Mouse (Mus musculus): ENCODE data around the gene Taf1d.
"Not testable (repeated sequence)": the region's sequence is repeated elsewhere in the genome, so short reads cannot be mapped to it uniquely, and the experiment has no call there.

Taf1d gene

DNA sequence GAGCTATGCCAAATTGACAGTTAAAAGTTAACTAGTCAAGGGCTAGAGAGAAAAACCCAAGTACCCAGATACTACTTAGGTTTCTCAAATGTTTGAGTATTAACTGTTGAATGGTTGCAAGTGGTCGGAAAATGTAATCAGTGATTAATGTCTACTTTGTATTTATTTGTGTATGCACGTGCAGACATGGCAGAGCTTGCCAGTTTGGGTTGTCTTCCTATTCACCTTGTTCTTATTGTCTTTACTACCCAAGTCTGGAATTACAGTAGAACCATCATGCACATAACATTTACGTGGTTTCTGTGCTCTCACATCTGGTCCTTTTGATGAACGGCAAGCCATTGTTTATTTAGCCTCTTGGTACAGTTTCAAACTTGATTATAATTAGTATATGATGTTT lies 3.4 kb downstream of the Taf1d start:
- no peak for DNase-seq

GRCm38 (mm10) chr9:15310179-15310578 lies 4.2 kb downstream of the Taf1d start:
- no peak for DNase-seq

DNA sequence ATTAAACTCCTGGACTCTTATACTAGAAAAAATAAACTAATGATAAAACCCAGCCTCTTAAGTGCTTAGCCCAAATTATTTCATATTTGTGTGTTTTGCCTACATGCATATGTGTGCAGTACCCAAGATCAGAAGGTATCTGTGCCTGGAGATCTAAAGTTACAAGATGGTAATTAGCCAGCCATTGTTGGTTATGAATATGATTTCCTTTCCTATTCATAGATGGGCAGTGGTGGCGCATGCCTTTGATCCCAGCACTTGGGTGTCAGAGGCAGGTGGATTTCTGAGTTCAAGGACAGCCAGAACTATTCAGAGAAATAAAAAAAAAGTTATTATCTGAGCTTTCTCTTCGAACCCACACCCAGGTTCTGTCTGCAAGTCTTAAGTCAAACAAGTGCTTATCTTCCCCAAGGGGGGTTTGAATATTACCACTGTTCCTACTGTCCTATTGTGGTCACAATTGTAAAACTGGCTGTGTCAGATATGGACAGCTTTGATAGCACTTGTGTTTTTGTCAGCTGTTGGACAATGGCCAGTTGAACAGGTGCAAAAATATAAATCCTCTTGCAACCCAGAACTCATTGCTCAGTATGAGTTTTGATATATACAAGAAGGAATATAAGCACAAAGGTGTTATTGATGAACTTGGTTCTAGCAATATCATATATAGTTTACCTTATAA lies 6.2 kb downstream of the Taf1d start:
- no peak for DNase-seq

GRCm38 (mm10) chr9:15313633-15314032 lies 7.6 kb downstream of the Taf1d start:
- no peak for DNase-seq

- no peak for DNase-seq
These were observed 8.6 kb downstream of the Taf1d start for GRCm38 (mm10) chr9:15314619-15315018.

GRCm38 (mm10) chr9:15316296-15316695 lies 10.3 kb downstream of the Taf1d start:
- not testable (repeated sequence) for DNase-seq

- DNase-seq: no peak
These were observed 11.5 kb downstream of the Taf1d start for GRCm38 (mm10) chr9:15317223-15318169.

DNA sequence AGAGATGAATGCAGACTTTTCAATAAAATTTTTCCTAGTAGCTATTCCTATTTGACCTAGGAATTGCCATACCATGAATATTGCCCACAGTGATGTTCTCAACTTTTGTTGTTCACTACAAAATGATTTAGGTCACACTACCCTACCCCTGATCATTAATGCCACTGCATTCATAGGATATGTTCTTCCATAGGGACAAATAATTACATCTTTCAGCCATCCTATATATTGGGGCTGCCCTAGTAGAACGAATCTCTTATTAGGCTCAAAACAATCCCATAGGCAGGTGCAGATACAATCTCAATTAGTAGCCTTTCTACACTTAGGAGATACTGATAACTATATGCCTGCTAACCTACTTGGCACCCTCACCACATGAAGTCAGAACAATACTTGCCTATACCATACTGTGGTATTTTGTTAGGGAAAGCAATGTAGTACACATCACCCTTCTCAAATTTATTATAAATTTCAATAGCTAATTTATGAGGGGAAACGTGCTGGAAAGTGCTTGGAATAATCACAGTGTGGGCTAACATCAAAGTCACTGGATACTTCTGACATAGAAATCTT lies 12.2 kb downstream of the Taf1d start:
- no peak for DNase-seq

GRCm38 (mm10) chr9:15337776-15338175 lies 31.8 kb downstream of the Taf1d start:
- DNase-seq: no peak

DNA sequence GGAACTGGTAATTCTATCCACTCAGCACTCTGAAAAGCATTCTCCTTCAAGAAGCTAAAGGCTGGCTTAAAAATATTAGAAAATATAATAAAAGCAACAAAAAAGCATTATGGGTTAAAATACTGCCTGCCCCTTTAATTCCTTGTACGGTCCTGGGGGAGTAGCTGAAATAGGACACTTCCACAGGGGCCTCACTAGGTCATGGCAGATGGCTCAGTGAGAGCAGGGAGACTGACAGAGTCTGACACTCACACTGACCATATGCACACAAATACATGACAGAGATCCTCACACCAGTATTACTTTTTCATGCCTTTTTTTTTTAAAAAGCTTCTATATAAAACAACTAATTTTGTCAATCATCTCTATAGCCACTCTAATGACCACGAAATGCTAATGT lies 43.9 kb downstream of the Taf1d start:
- DNase-seq: no peak

DNA sequence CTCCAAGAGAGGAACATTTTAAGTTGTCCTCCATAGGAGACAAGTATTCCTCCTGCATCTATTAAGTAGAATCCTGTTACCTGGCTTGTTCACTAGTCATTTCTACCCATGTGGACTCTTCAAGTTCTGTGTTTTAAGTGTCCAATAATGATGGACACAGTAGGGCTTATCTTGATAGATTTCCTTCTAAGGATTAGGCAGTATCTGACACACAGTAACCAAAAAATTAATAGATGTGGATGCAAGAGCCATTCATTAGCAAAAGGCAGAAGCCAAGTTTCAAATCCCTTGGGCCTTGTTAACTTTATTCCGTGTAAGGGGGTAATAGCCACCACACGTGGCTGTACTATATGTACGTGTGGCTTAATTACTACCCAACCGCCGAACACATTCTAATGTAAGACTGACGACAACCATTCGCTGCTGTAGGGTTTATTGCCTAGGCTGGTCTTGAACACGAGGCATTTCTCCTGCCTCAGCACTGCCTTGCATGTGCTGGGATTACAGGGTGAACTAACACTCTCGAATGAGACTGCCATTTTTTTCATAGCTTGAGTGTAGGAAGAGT lies 51.0 kb downstream of the Taf1d start:
- no peak for DNase-seq

DNA sequence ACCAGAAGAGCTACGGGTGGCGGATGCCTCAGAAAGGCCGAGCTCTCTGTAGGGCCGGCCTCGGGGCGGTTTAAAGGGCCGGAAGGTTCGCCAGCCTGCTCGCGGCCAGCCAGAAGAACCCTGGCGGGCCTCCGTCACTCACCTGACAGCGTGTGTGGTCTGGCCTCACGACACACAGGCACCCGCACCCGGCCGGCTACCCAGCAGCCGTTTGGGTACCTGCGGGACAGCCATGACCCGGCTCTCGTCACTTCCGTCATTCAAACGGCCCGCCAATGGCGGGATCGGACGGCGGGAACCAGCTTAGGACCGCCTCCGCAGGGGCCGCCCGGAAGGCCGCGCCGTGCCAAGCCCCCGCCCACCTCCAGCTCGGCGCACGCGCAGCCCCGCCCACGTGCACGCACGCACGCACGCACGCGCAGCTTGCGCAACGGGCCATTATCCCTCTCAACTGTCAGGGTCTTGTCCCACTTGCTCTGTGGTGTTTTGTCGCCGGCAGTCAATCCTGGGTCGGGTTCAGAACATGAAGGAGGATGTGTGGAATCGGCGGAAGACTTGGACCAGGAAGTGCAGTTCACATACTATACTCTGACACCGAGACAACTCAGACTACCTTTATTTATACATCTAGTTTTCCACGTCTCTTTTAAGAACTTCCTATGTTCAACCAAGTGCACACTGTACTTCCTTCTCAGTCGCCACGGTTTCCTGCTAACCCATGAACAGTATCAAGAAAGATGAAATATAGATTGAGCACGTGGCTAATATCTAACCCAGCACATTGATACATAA lies 51.7 kb downstream of the Taf1d start, which contains the start of gene Cep295:
Cep295 (minus strand) TSS at position 305 of the 792 bp plus-strand sequence.
- peak; percentile 98 to 99 for DNase-seq

- DNase-seq: no peak
These were observed 58.8 kb downstream of the Taf1d start for GRCm38 (mm10) chr9:15364843-15365242.

DNA sequence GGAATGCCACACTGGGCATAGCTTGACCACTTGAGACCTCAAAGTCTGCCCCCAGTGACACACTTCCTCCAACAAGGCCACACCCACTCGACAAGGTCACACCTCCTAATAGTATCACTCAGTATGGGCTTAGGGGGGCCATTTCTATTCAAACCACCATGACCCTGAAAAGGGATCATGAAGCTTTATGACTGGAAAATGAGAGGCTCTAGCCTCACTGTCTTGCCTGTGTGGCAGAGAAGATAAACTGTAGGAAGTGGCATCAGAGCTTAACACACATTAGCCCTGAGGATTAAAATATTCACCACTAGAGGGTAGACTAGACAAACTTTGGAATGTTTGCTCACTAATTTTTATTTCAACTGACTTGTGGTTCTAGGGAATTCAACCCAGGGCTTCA lies 59.8 kb downstream of the Taf1d start:
- no peak for DNase-seq

GRCm38 (mm10) chr9:15366260-15366659 lies 60.2 kb downstream of the Taf1d start:
- DNase-seq: no peak

Measured in B cell, adult 2 months (primary cell).